Mouse (Mus musculus) heart, adult 11 months (tissue): ENCODE measurements around the gene Aldh3a2.

Experiments used
- DNase-seq: peaks from one replicate; pipeline ENCODE4 v3.0.0; 2022

Aldh3a2 gene

DNA sequence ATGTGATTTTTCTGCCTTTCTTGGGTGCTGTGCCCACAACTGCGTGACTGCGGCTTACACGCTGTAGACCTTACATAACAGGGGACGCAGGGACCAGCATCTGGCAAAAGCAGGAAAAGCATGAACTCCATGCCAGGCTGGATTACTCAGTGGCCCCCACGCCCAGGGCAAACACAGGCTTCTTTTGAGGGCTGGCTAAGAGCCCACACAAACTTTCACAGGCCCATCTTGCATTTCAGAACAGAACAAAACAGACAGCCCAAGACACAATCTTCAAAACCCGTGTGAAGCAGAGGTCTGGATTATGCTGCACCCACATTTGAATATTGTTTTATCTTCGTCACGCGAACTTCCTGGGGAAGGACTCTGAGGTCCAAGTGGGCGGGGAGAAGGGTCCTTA is 58.9 kb downstream of the Aldh3a2 start:
- DNase-seq, result peak; percentile 96

GRCm38 (mm10) chr11:61207487-61208246 is 59.6 kb downstream of the Aldh3a2 start, which contains the start of gene Aldh3a1:
Gene Aldh3a1, plus strand, starts transcription at chr11:61207537.
- no peak for DNase-seq

- no peak for DNase-seq
These were observed 61.1 kb downstream of the Aldh3a2 start for GRCm38 (mm10) chr11:61206136-61206535.

DNA sequence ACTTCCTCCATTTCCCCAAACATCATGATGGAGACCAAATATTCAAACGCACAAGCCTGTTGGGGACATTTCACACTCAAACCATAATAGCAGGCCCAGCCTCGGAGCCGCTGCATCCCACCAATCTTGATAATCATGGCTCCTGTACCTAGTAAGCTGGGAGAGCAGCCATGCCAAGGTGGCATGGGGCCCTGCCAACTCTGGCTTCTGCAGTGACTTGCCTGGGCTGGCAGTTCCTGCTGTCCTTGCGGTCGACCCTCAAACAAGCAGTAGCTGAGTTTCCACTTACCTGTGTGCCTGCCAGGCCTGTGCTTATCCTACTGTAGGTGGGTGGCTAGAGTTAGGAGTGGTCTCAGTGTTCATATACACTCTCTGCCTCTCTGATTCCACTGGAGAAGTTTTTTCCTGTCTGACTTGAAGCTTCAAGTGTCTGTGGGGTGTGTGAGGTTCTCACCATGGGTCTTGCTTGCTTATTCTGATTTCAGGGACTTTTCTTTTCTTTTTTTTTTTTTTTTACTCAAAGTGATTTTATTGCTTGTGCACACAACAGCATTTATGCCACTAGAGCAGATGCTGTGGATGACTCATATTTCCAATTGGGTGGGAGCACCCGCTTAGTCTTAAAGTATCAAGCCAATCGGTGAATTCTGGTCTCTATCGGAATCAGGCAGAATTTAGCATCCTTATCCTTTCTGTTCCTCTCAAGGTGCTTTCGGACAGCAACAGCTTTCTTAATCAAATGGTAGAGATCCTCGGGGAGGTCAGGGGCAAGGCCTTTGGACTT is 61.9 kb downstream of the Aldh3a2 start:
- peak; percentile 92 for DNase-seq

- DNase-seq, result peak; percentile 54
These were observed 64.5 kb downstream of the Aldh3a2 start for GRCm38 (mm10) chr11:61202810-61203209.

GRCm38 (mm10) chr11:61202186-61202585 is 65.1 kb downstream of the Aldh3a2 start:
- DNase-seq, result peak; percentile 86

DNA sequence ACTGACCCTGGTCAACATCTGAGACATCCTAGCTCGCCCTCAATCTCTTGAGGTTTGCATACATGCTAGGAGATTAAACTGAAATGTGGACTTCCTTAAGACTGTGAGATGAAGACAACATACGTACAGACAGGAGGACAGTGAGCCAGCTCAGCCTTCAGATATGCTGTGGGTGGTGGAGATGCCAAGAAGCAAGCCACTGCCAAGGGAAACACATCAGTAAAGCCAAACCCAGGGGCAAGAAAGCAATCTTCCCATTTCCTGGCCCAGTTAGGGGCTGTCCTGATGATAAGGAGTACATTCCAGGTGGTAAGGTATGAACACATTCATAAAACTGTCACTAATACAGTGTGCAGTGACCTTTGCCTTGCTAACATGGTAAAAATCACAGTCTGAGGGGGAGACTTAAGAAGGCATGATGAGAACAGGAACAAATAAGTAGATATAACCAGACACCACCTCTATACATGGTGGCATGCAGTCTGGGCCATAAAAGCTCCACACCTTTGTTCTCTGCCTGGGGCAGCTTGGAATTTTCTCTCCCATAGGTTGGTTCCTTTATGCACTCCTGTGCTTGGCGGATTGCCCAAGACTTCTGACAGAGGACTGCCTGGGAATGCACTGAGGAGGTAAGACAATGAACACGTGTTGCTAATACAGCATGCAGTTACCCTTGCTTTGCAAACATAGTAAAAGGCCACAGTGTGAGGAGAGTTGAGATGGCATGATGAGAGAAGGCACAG is 67.5 kb downstream of the Aldh3a2 start:
- peak; percentile 48 for DNase-seq

GRCm38 (mm10) chr11:61197935-61198334 is 69.3 kb downstream of the Aldh3a2 start:
- DNase-seq, result peak; percentile 11

DNA sequence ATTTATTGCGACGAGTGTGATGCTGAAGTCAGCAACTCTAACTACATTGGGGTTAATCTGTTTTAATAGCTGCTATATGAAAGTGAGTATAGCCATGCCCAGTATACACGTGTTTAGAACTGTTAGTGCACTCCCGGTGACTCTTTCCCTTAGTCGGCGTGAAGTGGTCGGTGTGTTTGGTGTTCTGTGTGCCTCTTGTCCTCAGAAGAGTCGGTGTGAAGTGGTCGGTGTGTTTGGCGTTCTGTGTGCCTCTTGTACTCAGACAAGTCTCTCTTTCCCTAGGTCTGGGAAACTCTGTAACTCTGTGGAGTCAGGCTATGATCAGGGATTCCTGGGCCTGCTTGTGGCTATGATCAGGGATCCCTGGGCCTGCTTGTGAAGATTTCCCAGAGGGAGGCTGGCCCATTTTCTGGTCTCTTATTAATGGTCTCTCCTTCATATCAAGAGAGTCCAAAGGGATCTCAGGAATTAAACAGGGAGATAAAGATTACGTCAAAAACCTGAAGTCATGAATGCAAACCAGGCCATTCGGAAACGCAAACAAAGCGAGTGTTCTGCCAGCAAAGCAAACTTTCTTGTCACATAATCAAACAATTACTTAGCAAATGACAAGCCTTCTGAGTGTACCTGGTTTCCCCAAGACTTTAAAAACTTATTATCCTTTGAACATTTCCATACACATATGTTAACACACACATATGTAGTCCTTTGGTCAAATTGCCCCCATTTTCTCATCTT is 70.5 kb downstream of the Aldh3a2 start:
- peak; percentile 22 for DNase-seq

DNA sequence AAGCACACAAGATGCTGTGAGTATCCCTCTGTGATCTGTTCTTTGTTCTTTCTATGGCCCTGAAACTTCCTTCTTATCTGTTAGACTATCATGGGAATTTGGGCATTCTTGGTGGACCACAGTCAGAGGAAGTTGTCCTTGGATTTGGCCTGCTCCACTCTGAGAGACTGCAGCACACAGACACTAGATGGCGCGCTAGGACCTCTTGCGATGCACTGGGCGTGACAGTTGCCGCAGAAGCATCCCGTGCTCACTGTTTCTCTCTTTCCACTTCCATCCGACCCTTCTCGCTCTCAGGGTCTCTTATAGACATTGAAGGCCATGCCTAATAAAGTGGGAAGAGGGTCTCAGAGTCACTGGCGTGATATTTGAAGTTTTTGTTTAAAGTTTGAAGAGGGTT is 73.9 kb downstream of the Aldh3a2 start:
- DNase-seq, result peak; percentile 94

DNA sequence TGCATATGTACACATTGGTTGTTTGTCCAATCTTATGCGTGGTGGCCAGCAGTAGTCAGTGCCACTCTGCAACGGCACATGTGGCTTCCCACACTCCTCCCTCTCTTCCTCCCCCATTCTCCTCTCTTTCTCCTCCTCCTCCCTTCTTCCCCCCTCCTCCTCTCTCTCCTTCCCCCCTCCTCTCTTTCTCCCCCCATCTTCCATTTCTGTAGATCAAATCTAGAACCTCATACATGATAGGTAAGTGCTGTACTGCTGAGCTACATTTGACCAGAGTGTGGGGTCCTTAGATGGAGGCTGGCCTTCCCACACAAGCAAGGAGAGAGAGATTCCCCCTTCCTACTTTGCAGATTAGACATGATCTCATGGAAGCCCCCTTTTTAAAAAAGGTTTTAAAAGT is 74.5 kb downstream of the Aldh3a2 start:
- DNase-seq, result peak; percentile 18

GRCm38 (mm10) chr11:61192123-61192522 is 75.1 kb downstream of the Aldh3a2 start:
- peak; percentile 15 for DNase-seq

DNA sequence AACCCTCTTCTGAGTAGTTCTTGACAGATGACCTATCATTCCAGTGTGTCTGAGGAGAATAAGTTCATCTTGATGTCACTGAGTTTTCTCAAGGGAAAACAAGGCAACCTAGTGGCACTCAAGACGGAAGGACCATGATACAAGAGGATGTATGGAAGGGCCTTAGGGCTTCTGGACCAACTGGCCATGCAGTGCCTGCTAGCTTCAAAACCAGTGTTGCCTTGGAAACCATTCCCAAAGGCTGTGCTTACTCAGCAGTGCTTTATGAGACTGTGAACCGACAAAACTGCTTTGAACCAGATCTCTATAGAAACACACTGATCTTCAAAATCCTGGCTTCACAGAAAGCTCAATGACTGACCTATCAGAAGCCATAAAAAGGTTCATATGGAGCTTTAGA is 76.5 kb downstream of the Aldh3a2 start:
- DNase-seq, result peak; percentile 68

- peak; percentile 51 for DNase-seq
These were observed 83.4 kb downstream of the Aldh3a2 start for GRCm38 (mm10) chr11:61183820-61184219.

DNA sequence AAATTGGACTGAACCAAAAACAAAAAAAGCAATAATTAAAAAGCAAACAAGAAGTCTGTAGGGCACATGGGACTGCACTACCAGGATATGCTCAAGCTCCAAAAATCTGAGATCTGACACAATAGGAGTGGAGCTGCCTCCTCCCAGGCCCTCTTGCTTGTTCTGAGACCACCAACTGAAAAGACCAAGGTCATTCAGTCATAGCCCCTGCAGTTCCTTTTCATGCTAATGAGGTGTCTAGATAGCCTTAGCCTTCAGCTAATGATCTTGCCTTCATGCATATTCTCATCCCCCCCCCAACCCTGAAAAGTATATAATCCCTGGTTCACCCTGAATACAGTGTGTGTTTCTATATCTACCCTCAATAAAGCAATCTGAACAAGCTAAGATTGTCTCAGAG is 85.6 kb downstream of the Aldh3a2 start:
- DNase-seq, result peak; percentile 39

- no peak for DNase-seq
These were observed 86.9 kb downstream of the Aldh3a2 start for GRCm38 (mm10) chr11:61180361-61180760.

DNA sequence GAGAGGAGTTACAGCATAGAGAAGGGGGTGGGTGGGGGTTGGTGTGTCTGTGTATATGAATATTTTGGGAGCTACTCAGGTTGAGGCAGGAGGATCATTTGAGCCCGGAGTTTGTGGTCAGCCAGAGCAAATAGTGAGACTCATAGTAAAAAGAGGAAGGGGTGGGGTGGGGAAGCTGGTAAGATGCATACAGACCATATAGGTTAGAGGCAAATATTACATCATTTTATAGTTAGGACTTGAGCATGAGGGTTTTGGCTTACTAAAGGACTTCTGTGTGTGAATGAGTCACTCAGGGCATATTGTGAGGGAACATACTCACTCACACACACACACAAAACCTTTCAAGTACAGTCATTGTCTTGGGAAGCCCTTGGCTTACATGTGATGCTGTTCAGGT is 90.9 kb downstream of the Aldh3a2 start:
- DNase-seq, result peak; percentile 83

DNA sequence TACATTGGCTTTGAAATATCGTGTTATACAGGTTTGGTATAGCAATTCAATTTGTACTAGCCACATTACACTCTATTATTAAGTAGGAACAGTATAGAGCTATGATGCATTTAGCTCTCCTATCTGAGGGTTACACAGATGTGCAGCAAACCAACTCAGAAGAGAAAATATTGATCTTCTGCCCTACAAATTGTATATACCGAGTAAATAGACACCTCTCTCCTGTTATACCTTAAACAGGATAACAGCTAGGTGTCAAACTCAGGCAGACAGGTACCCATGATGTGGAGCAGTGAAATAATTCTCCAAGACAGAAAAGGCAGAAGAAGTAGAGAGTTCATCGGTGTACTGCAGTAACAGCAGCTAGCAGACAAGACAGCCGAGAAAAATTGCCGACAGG is 91.5 kb downstream of the Aldh3a2 start:
- DNase-seq, result no peak

GRCm38 (mm10) chr11:61174821-61175658 is 92.2 kb downstream of the Aldh3a2 start, which contains the start of gene Usp22:
Gene Usp22, minus strand, starts transcription at chr11:61175055.
- peak; percentile 100 for DNase-seq

GRCm38 (mm10) chr11:61174291-61174820 is 92.9 kb downstream of the Aldh3a2 start:
- DNase-seq, result no peak

GRCm38 (mm10) chr11:61173477-61173876 is 93.8 kb downstream of the Aldh3a2 start:
- DNase-seq, result peak; percentile 90
